Mouse (Mus musculus): ENCODE results near the gene Tarbp2. TPM values are rescaled to one million over a fixed set of nuclear protein-coding genes. Genes with fewer than 3 reads are reported as not detected.

Gene Tarbp2
- polyA plus RNA-seq, 1 experiment = 44.5 TPM

- no peak for TF ChIP-seq POLR2A (IDR thresholded peaks at IDR 0.05; ENCODE audit: low read depth, low read length)
- TF ChIP-seq CTCF (IDR thresholded peaks at IDR 0.05; ENCODE audit: borderline replicate concordance, insufficient read depth, low read length) = no peak
- Histone ChIP-seq H3K4me3 (ENCODE audit: insufficient read depth, low read length) (no peak overlapping the region), H3K27ac (ENCODE audit: insufficient read depth, low read length) (no peak overlapping the region), H3K4me1 (ENCODE audit: control insufficient read depth, insufficient read depth, low read length) (no peaks in the 10 kb centered on the region)
Measured at GRCm38 (mm10) chr15:102563061-102563460, 45.1 kb downstream of the Tarbp2 start.

- TF ChIP-seq CTCF (IDR thresholded peaks at IDR 0.05; ENCODE audit: borderline replicate concordance, insufficient read depth, low read length) (no peak), POLR2A (IDR thresholded peaks at IDR 0.05; ENCODE audit: low read depth, low read length) (no peak)
- Histone ChIP-seq H3K4me1 (ENCODE audit: control insufficient read depth, insufficient read depth, low read length) (no peaks in the 10 kb centered on the region), H3K4me3 (ENCODE audit: insufficient read depth, low read length) (no peak overlapping the region), H3K27ac (ENCODE audit: insufficient read depth, low read length) (no peak overlapping the region)
Measured at GRCm38 (mm10) chr15:102563681-102564080, 45.7 kb downstream of the Tarbp2 start.

- TF ChIP-seq CTCF (IDR thresholded peaks at IDR 0.05; ENCODE audit: borderline replicate concordance, insufficient read depth, low read length) = no peak
- no peak for TF ChIP-seq POLR2A (IDR thresholded peaks at IDR 0.05; ENCODE audit: low read depth, low read length)
- Histone ChIP-seq H3K4me1 (ENCODE audit: control insufficient read depth, insufficient read depth, low read length) (peaks cover 4% of the 10 kb centered on the region), H3K27ac (ENCODE audit: insufficient read depth, low read length) (no peak overlapping the region), H3K4me3 (ENCODE audit: insufficient read depth, low read length) (no peak overlapping the region)
Measured at GRCm38 (mm10) chr15:102567849-102568248, 49.9 kb downstream of the Tarbp2 start.

- peaks cover 4% of the 10 kb centered on the region for H3K4me1 ChIP-seq (ENCODE audit: control insufficient read depth, insufficient read depth, low read length)
- TF ChIP-seq POLR2A (IDR thresholded peaks at IDR 0.05; ENCODE audit: low read depth, low read length) = no peak
- no peak for TF ChIP-seq CTCF (IDR thresholded peaks at IDR 0.05; ENCODE audit: borderline replicate concordance, insufficient read depth, low read length)
- H3K4me3 ChIP-seq (ENCODE audit: insufficient read depth, low read length) = no peak overlapping the region
- peak overlapping the region; percentile 57 for H3K27ac ChIP-seq (ENCODE audit: insufficient read depth, low read length)
Measured at GRCm38 (mm10) chr15:102572081-102572480, 54.1 kb downstream of the Tarbp2 start.

Other genes with a start within 250 kb of the Tarbp2 start
- gene Gm9918, start 247.6 kb upstream of the Tarbp2 start, polyA plus RNA-seq (2011; ENCODE audit: insufficient read length, low read depth, missing spikeins) = 0.30 TPM in 1 of 2 replicates, not detected in the other
- 47.3 and 55.8 TPM in 2 replicates for gene Mfsd5, start 238.7 kb upstream of the Tarbp2 start, polyA plus RNA-seq (2011; ENCODE audit: insufficient read length, low read depth, missing spikeins)
- 14.5 and 20.1 TPM in 2 replicates for gene Espl1, start 221.9 kb upstream of the Tarbp2 start, polyA plus RNA-seq (2011; ENCODE audit: insufficient read length, low read depth, missing spikeins)
- gene Pfdn5, start 192.1 kb upstream of the Tarbp2 start, polyA plus RNA-seq (2011; ENCODE audit: insufficient read length, low read depth, missing spikeins) = 239 and 257 TPM in 2 replicates
- gene Myg1, start 186.5 kb upstream of the Tarbp2 start, polyA plus RNA-seq (2011; ENCODE audit: insufficient read length, low read depth, missing spikeins) = 35.7 and 42.8 TPM in 2 replicates
- gene Aaas, start 167.4 kb upstream of the Tarbp2 start, polyA plus RNA-seq (2011; ENCODE audit: insufficient read length, low read depth, missing spikeins) = 107 and 109 TPM in 2 replicates
- 0.52 and 1.1 TPM in 2 replicates for gene Sp7, start 151.0 kb upstream of the Tarbp2 start, polyA plus RNA-seq (2011; ENCODE audit: insufficient read length, low read depth, missing spikeins)
- 42.6 and 51.9 TPM in 2 replicates for gene Sp1, start 112.0 kb upstream of the Tarbp2 start, polyA plus RNA-seq (2011; ENCODE audit: insufficient read length, low read depth, missing spikeins)
- not detected in 2 replicates for gene Amhr2, start 72.8 kb upstream of the Tarbp2 start, polyA plus RNA-seq (2011; ENCODE audit: insufficient read length, low read depth, missing spikeins)
- 127 and 155 TPM in 2 replicates for gene Prr13, start 59.2 kb upstream of the Tarbp2 start, polyA plus RNA-seq (2011; ENCODE audit: insufficient read length, low read depth, missing spikeins)
- gene Pcbp2, start 47.7 kb upstream of the Tarbp2 start, polyA plus RNA-seq (2011; ENCODE audit: insufficient read length, low read depth, missing spikeins) = 653 and 702 TPM in 2 replicates
- gene Gm10337, start 14.5 kb upstream of the Tarbp2 start, polyA plus RNA-seq (2011; ENCODE audit: insufficient read length, low read depth, missing spikeins) = not detected in 2 replicates
- 19.1 and 20.9 TPM in 2 replicates for gene Map3k12, start 1.1 kb upstream of the Tarbp2 start, polyA plus RNA-seq (2011; ENCODE audit: insufficient read length, low read depth, missing spikeins)
- 1.2 and 1.4 TPM in 2 replicates for gene Npff, start 6.8 kb downstream of the Tarbp2 start, polyA plus RNA-seq (2011; ENCODE audit: insufficient read length, low read depth, missing spikeins)
- 2.0 TPM in 1 of 2 replicates, not detected in the other for gene Gm28047, start 106.9 kb downstream of the Tarbp2 start, polyA plus RNA-seq (2011; ENCODE audit: insufficient read length, low read depth, missing spikeins)
- 64.8 and 68.7 TPM in 2 replicates for gene Atf7, start 107.3 kb downstream of the Tarbp2 start, polyA plus RNA-seq (2011; ENCODE audit: insufficient read length, low read depth, missing spikeins)
- gene Atp5g2, start 154.2 kb downstream of the Tarbp2 start, polyA plus RNA-seq (2011; ENCODE audit: insufficient read length, low read depth, missing spikeins) = 60.3 and 158 TPM in 2 replicates
- gene Calcoco1, start 204.0 kb downstream of the Tarbp2 start, polyA plus RNA-seq (2011; ENCODE audit: insufficient read length, low read depth, missing spikeins) = 35.0 and 44.0 TPM in 2 replicates